Mouse (Mus musculus) embryo, embryonic 10.5 days (tissue): ENCODE results near the gene Spp2.
"Not testable (repeated sequence)": the region's sequence is repeated elsewhere in the genome, so short reads cannot be mapped to it uniquely, and the experiment has no call there.

Experiments used
- DNase-seq: peaks from one replicate; pipeline ENCODE4 v3.0.0-alpha.2; 2015; ENCODE audit warnings: low spot score

Gene Spp2

DNA sequence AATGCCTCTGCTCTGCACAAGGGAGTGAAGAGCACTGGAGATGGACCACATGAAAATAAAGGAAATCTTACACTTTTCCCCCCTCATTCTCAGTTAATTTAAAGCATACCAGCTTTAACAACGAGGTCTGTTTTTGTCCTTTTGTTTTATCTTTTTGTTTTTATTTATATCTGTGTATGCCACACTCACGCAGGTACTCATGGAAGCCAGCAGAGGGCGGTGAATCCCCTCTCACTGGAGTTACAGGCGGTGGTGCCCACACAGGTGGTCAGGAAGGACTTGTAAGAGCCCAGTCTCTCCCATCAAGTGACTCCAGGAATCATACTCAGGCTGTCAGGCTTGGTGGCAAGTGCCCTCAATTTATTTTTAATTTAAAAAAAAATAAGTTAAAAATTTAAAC, 27.3 kb downstream of the Spp2 start:
- peak; percentile 28 for DNase-seq

DNA sequence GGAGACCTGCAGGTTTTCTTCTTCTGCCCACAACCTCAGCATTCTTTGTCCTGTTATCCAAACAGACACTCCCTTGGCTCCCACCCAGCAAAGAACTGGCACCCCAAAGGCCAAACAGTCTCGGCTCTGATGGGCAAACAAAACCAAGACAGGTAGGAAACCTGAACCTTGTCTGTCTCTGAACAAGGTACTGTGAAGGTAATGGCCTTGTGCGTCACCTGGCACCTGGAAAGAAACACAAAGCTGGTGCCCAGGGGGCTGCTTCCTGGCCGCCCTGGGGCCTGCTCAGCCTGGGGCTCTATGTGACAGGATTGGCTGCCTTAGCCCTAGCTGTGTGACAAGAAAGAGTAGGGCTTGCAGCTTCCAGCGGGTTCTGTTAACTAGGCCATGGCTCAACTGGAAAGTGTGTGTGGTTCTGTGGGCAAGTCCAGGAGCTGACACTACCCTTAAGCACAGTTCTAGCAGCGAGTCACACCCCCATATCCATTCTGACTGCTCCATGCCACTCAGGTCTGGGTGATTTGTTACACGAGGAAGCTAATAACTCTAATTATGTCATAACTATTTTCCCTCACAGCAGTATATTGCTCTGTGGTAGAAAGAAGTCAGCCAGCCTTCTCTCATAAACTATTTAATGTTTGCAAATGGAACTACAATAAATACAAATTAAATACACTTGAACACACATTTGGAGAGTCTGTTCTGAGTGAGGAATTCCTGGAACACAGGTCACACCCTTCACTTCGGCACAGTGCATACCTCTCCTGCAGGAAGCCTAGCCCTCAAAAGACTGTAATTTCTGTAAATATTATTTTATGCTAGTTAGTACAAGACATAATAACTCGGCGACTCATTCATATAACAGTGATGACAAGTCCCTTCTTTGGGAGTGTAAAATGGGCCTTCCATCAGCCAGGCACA, 30.7 kb downstream of the Spp2 start:
- no peak for DNase-seq

DNA sequence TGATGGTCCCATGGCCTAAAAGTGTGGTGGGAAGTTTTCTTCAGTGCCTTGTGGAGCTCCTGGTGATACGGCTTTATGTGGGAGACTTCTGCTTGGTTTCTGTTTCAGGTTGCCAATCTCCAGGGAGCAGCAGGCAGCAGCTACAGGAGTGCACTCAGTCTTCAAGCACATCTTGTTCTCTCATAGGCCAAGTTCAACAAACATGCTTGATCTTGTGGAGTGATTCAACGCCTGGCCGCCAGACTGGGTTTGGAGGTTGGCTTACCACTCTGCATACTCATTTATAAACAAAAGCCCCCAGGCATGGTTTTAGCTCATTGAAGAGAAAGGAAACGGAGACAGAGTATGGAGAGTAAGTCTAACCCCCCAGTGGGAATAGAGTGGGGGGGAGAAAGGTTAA, 36.6 kb downstream of the Spp2 start:
- DNase-seq: no peak

DNA sequence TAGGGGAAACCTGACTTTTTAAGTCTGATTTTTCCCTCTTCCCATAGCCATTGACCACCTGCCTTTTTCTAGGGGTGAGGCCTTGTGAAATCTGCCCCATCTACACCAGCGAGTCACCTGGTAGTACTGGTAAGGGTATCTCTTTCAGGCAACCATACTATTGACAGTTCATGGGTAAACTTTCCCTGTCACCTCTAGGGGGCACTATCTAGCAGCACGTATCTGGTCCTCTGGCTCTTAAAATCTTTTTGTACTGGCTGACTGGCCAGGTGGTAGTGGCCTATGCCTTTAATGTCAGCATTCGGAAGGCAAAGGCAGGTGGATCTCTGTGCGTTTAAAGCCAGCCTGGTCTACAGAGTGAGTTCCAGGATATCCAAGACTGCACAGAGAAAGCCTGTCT, 38.6 kb downstream of the Spp2 start:
- peak; percentile 52 for DNase-seq

GRCm38 (mm10) chr1:88446270-88447030, 39.7 kb downstream of the Spp2 start:
- DNase-seq: peak; percentile 28

DNA sequence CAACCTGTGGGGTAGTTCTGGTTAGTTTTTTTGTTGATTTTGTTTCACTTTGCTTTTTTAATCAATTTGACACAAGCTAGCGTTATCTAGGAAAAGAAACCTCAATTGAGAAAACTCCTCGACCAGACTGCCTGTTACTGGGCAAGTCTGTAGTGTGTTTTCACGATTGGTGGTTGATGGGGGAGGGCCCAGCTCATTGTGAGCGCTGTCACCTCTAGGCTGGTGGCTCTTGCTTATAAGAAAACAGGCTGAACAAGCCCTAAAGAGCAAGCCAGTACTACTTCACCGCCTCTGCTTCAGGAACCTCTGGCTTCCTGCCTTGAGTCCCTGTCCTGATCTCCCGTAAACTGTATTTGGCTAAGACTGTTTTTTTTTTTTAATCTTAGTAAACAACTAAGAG, 40.7 kb downstream of the Spp2 start:
- peak; percentile 65 for DNase-seq

- not testable (repeated sequence) for DNase-seq
These were observed 41.3 kb downstream of the Spp2 start for GRCm38 (mm10) chr1:88448094-88448493.

DNA sequence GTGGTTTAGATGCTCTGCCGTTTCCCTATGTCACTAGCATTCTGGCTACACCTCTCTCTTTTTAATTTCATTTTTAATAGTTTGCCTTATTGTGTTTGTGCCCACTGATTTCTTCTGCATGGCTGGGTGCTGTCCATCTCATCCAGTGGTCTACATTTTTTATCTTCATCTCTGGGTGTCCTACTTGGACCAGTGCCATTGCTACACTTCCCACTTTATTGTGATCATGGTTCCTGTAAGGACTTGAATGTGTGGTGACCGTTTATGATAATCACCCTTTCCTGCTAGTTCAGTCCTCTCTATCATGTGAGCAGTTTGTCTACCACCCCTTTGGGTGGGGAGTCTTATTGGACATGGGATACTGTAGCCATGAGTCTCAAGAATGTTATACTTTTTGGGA, 43.0 kb downstream of the Spp2 start:
- DNase-seq: no peak

DNA sequence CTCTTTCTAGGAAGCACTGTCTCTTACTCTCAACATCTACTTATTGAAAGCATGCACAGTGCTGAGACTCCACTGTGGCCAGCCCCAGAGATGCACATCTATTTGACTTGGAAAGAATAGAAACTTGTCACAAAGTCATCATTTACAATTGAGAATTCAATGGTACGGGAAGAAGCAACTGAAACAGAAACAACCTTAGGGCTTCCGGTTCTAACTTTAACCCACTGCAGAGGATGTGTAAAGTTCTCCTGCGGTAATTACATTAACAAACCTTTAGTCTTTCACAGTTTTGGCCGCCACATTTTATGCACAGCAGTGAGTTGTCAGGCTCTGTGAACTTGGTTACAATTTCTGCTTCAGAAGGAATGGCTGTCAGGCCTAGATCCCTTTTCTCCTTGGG, 43.9 kb downstream of the Spp2 start:
- DNase-seq: no peak

- no peak for DNase-seq
These were observed 45.4 kb downstream of the Spp2 start for GRCm38 (mm10) chr1:88452198-88452597.

DNA sequence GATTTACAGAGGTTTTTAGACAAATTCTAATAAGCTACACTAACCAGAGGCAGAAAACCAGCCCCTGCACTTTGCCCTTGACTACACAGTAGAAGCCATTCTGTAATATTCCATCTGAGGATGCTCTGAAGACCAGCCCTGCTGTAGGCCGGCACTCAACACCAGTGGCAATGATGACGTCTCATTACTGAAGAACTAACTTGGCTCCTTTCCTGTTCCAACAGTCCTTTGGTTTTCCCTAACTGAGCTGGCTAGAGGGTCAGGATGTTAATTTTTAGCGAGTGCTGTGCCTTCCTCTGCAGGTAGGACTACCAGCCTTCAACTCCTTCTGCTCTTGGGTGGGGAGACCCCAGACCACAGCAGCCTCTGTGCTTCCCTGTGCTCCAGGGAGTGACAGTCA, 47.9 kb downstream of the Spp2 start:
- DNase-seq: no peak

DNA sequence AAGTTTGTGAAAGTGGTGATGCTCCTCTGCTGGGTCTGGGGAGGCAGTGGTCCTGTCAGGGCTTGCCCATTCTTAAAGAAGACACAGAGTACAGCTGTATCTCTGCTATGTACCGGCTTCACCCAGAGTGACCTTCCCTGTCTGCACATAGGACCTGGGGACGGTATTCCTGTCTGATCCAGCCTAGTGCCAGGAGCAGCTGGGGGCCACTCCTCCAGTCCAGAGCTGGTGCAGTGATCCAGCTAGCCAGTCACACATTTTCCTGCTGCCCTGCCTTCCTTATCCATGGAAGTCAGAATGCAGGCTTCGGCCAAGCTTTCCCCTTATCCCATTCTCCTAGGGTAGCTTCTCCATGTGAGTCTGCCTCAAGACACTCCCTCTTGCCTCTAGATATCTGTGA, 49.0 kb downstream of the Spp2 start:
- no peak for DNase-seq

DNA sequence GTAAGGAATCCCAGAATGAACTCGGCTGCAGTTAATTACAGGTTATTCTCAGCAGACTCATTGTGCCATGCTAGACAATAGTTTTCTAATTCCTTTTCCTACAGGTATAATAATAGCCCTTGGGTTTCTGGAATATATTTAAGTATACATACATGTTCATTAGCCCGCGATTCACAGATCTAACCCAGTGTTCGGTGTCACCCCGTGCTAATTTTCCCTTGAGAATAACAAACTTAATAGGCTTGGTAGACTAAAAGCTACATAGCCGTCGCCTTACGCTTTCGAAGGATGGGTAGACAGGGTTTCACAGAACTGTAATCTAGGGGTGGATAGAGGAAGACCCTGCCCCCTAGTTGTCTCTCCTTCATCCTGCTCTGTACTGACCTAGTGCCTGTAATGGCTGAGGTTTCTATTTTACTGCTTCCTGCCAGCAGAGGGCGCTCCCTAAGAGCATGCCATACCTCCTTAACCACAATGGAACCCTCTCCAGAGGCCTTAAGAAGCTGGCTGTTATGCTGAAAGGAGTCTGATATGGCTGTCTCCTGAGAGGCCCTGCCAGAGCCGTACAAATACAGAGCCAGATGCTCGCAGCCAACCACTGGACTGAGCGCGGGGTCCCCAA, 49.8 kb downstream of the Spp2 start:
- DNase-seq: peak; percentile 88

- DNase-seq: no peak
These were observed 52.4 kb downstream of the Spp2 start for GRCm38 (mm10) chr1:88459196-88459595.

- DNase-seq: no peak
These were observed 52.9 kb downstream of the Spp2 start for GRCm38 (mm10) chr1:88459655-88460054.

DNA sequence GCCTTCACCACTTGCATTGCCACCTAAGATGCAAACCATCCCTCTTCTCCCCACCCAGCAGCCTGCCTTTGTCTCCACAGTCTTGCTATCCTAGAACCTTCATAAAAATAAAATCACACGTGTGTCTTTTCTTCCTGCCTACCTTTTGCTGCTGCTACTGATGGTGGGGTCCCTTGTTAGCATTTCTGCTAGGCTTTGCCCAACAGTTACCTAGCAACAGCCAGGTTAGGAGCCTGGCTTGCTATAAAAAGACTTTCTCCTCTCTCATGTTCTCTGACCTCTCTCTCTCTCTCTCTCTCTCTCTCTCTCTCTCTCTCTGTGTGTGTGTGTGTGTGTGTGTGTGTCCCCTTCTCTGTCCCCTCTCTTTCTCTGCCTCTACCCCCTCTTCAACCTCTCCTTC, 54.3 kb downstream of the Spp2 start:
- DNase-seq: no peak

DNA sequence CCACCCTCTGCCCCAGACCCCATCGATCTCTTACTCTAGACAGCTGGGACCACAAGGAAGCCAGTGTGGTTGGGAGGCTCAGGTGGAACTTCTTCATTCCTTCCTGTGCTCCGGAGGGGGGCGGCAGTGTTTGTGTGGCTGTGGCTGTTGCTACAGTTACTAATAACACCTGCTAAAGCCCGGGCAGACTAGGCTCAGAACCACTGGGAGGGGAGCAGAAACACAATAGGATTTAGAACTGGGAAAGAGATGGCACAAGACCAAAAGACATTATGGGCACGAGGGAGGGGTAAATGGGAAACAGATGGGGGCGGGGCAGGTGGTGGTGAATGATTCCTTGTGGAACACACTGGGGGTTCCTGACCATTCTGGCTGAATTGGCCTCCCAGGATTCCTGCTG, 55.7 kb downstream of the Spp2 start:
- no peak for DNase-seq

DNA sequence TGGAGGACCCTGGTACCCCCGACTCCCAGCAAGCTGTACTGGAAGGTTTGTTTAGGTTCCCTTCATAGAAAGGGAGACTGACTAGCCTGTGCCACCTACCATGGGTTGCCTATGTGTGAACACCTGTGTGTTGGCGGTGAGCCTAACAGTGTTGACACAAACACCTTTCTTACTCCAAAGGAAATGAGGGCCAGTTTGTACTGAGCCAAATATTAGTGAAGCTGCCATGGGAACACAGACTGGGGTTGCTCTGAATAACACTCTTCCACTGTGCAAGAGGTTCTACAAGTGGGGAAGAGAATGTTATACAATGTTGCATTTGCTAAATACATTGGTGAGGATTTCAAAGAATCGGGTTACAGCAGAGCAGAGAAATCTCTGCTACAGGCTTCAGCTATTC, 56.5 kb downstream of the Spp2 start:
- no peak for DNase-seq

GRCm38 (mm10) chr1:88464109-88464905, 57.5 kb downstream of the Spp2 start:
- no peak for DNase-seq

DNA sequence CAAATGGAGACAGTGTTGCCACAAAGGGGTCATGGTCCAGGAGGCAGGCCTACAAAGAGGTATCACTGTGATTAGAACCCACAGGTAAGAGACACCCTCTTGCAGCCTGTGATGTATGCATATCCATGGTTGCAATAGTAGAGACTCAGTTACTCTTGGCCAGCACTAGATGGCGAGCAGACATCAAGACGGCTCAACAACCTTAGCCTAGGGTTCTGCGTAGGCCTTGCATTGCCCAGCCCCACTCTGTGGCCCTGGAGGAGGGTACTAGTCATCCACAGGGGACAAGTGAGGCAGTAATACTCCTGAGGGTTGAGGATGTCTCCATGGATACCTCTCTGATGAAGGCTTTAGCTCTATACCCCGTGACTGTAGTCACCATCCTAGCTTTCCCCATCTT, 59.0 kb downstream of the Spp2 start:
- DNase-seq: no peak

DNA sequence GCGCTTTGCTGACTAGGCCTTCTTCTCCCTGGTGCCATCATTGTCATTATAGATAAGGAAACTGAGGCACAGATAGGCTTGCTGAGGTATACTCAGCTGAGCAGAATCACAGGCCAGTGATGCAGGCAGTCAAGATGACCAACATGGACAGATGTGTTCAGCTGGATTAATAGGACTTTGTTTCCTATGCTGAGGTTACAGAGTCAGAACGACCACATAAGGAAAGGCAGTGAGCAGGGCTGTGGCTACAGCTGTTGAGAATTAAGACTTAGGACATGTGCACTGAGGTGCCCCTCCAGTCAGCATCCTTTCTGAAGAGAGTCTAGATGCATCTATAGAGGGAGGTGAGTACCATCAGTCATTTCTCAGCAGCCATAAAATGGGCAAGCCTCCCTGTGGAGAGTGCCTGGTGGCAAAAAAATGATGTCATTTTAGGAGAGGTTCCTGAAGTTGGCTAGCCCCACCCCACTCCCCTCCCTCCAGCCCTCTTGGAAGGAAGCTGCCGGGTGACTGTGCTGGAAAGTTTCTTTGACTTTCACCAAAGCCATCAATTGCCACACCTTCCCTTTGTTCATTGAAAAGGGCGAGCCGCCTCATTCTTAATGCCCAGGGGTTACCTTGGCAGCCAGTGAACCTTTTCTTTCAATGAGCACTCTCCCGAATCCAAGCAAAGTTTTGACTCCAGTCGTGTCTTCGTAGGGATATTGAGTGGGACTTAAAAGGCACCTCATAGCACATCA, 59.7 kb downstream of the Spp2 start:
- DNase-seq: no peak
